Mouse (Mus musculus) lung, postnatal 14 days (tissue): Measurements from ENCODE around the gene Ttll1.
A peak's percentile ranks its signal among the peaks of the same experiment; 100 is the strongest.
"Not testable (repeated sequence)": the region's sequence is repeated elsewhere in the genome, so short reads cannot be mapped to it uniquely, and the experiment has no call there.

ENCODE experiments used
- DNase-seq: peaks from one replicate; pipeline ENCODE4 v3.0.0; 2021

Gene Ttll1

DNA sequence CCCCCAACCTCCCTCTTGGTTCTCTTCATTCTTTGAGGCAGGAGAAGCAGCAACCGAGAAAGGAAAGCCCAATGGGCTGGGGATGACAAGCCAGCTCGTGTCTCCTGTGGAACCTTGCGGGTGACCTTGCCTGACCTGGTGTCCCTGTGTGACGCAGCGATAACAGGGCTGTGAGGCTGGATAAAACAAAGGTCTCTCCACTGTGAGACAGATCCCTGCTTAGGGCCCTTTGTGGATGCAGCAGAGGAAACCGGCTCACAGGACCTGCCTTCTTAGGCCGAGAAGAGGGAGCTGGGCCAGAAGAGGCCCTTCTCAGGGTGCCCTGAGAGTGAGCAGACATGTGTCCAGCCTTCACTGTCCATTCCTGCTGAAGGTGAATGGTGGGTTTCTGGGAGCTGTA, 12.5 kb upstream of the Ttll1 start:
- no peak for DNase-seq

DNA sequence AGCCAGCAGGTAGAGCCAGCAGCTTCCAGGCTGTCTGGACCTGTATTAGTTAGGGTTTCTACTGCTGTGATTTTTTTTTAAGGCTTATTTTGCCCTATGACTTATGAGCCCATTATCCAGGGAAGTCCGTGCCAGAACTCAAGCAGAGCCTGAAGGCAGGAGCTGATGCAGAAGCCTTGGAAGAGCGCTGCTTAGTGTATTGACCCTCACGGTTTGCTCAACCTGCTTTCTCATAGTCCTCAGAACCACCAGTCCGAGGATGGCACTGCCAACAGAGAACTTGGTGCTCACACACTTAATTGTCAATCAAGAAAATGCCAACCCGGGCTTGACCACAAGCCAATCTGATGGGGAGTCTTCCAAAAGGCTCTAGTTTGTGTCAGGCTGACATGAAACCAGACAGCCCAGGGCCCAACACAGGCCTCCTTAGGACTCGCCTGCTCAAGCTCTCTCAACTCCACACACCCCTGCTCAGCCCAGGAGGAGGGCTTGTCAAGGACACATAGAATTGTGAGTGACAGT, 10.2 kb upstream of the Ttll1 start:
- no peak for DNase-seq

DNA sequence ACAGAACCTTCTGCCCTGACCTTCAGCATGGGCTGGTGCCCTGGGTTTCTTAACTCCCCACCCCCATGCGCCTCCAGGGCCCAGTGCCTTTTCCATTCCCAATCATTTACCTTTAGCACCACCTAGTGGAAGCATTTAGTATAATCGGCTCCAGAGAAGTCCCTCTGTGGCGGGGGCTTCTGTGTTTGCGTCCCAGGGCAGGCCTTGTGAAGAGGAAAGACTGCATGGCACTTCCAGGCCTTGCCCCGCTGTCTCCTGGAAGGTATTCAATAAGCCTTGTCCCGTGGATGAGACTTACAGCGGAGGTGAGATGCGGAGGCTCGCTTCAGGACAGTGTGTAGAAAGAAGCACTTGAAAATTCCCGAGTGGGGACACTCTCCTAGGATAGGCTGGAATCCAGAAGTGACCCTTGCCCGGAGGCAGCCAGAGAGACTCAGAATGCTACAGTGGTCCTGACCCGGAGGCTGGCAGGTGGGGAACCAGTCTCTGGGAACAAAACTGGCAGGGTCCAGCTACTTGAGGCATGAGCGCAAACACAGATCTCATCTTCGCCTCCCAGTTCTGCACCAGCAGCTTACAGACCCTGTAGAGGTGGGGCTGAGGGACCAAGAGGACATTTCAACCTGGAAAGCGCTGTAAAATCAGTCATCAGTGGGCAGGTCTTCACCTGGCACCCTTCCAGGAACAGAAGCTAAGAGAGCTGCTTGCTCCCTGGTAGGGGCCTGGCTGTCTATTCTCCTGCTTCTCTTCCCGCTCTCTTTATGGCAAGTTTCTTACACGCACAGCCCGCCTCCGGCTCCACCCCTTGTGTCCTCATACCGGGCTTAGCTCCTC, 7.7 kb upstream of the Ttll1 start:
- DNase-seq = peak; percentile 70

DNA sequence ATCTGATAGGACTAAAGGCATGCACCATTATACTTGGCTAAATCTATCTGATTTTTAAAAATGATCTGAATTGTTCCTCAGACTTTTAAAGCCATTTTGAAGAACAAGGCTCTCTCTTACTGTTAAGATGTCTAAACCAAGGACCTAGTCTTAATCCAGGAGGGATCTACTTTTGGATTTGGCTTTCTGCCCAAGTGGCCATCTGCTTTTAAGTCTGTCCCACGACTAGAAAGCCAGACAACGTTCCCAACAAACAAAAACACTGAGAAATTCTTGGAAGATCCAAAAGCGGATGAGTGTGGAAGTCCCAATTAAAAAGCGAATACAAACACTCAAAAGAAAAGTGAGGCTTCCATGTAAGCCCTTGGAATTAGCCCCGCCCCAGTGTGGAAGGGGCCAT, 4.3 kb upstream of the Ttll1 start:
- no peak for DNase-seq

DNA sequence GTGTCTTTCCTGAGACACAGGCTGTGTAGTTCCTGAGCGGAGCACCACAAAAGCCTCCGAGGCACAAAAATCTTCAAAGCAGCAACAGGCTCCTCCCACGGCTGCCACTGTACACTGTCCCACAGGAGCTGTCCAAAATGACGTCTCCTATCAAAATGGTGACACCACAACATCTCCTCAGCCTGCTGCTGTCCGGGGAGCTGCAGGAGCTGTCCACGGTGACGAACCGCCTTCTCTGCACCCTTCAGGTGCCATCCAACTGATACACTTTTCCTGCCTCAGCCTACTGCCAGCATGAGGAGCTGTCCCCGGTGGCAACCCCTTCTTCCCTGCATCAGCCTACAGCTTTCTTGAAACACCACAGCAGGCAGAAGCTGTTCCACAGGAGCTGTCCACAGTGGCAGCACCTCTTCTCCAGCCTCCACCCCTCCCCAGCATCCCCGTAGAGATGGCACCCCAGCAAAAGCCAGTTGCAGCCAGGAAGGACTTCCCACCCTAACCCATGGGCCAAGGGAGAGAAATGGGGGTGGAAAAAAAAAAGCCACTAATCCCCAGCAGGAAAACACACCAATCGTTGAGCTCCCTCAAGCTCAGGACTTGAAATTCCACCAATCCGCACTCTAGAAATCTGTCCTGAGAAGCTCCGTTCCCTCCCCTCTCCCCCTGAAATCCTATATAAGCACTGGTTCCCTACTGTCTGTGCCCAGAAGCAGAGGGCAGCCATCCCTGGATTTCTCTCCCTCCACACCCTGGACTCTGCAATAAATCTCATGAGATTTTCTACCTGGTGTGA, 2.0 kb upstream of the Ttll1 start:
- no peak for DNase-seq

DNA sequence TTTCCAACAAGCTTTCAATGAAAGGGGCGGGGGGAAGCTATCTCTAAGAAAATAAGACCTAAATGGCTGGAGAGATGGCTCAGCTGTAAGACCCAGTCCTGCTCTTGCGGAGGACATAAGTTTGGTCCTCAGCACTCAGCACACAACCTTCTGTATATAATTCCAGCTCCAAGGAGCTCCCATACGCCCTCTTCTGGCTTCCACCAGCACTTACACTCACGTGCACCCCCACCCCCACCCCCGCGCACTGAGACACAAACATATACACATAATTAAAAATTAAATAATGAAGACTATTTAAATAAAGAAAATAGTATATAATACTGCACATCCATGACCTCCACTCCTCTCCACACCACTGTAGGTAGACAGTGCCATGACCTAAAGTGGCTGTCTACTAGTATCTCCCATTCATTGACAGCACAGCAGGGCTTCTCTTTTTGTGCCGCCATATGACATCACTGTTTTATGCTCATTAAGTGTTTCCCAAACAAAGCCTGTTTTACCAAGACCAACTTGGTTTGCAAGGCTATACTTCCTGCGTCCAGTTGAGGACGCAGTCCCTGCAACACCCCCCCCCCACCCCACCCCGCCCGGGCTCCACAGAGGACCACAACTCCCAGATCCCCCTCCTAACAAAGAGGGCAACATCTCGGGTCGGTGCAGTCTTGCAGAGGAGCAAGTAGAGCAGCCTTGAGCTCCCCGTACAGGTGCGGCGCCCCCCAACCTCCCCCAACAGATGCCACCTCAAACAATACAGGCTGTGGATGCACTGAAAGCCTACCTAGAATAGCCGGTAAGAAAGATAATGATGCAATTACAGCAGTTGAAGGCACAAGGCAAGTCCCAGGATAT, 516 bp downstream of the Ttll1 start:
- no peak for DNase-seq

DNA sequence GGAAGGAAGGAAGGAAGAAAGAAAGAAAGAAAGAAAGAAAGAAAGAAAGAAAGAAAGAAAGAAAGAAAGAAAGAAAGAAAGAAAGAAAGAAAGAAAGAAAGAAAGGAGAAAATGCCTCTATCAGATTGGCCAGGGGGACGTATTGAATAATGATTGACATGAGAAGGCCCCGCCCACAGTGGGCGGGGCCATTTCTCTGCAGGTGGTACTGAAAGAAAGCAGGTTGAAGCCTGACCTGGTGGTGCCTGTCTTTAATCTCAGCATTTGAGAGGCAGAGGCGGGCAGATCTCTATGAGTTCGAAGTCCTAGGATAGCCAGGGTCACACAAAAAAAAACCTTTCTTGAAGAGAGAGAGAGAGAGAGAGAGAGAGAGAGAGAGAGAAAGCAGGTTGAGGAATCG, 9.2 kb downstream of the Ttll1 start:
- not testable (repeated sequence) for DNase-seq

DNA sequence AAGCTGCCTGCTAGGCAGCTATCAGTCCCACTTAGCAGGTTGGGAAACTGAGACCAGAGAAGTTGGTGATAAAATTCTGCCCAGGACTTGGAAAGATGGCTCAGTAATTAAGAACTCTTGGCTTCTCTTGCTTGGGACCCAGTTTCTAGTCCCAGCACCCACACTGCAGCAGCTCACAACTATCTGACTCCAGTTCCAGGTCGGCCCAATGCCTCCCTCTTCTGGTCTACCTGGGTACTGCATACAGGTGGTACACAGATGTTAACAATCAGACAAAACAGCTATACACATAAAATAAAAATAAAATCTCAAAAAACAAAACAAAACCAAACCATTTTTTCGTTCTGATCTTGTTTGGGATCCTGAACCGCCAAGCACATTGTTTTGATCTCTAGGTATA, 10.3 kb downstream of the Ttll1 start:
- peak; percentile 62 for DNase-seq

DNA sequence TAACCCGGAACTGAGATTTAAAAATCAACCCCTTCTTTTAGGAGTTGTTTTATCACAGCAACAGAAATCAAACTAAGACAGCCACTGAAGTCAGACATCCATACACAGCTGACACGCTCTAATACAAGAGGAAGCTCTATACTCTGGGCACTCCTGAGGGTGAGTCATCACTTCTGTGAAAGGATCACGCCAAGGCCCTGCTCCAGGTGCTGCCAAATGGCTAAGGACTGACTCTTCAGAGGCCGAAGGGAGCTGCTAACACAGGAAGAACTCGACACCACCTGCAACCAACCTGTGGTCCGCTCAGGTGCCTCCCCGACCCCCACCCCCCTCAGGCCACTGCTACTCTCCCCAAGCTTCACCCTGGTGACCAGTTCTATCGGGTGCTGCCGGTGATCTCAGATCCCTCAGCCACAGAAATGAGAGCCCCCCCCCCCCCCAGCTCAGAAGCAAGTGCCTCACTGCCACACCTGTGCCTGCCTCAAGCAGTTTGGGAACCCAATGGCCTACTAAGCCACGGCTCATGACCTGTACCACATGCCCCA, 11.4 kb downstream of the Ttll1 start:
- DNase-seq = no peak

DNA sequence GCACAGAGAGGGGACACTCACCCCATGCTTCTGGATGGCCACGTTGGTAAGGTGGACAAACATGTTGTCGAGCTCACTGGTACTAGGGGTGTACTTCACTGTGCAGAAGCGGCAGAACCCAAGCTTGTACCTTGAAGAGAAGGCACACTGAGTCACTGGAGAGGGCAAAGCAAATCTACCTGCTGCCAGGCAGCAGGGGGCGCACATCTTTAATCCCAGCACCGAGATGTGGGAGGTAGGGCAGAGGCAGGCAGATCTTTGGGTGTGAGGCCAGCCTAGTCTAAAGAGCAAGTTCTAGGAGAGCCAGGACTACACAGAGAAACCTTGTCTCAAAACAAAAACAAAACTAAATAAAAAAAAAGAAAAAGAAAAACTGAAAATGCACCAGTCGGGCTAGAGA, 13.4 kb downstream of the Ttll1 start:
- no peak for DNase-seq

DNA sequence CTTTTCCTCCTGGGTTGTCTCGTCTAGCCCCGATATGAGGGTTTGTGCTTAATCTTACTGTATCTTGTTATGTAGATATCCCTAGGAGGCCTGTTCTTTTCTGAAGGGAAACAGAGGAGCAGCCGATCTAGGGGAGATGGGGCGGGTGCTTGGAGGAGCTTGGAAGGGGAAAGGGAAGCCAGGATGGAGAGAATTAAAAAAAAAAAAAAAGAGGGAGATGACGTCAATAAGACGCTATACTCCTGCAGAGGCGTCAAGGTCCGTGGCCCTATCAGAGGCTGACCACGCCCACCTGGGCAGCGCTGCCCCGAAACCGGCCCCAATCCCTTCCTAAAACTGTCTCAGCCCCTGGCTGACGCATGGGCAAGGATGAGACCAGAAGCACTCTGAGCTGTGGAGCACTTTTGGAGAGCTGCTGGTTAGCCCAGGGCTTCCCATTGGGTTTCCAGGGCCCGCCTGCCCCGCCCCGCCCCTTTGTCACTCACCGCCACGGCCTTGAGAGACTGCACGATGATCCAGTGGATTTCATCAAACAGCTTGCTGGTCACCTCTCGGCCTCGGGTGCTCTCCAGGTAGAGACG, 14.8 kb downstream of the Ttll1 start:
- DNase-seq = no peak

DNA sequence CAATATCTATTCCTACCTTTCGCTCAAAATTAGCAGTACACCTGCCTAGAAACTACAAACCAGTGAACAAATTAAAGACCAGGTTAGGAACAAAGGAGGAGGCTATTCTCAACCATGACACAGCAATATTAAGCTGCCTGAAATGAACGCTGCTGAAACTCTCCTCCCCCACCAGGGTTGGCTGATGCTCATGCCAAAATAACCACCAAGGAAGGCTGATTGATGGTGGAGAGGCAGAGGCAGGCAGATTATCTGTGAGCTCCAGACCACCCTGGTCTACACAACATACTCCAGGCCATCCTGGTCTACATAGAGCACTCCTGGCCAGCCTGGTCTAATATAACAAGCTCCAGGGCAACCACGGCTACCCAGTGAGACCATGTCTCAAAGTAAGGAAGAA, 15.5 kb downstream of the Ttll1 start:
- no peak for DNase-seq

DNA sequence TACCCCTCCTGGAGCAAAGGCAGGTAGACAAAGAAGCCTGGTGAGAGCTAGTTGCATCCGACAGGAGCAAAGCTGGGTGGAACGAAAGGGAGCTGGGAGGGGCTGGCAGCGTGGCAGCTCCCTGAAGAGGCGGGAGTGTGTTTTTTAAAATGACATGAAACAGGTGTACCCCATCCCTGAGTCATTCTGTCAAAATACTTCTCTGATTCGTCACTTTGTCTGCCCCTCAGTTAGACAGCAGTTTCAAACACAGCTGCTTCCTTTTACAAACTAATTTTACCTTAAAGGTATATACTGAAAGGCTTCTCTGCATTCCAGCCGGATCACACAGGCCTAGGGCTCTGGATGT, 16.1 kb downstream of the Ttll1 start:
- DNase-seq = no peak

DNA sequence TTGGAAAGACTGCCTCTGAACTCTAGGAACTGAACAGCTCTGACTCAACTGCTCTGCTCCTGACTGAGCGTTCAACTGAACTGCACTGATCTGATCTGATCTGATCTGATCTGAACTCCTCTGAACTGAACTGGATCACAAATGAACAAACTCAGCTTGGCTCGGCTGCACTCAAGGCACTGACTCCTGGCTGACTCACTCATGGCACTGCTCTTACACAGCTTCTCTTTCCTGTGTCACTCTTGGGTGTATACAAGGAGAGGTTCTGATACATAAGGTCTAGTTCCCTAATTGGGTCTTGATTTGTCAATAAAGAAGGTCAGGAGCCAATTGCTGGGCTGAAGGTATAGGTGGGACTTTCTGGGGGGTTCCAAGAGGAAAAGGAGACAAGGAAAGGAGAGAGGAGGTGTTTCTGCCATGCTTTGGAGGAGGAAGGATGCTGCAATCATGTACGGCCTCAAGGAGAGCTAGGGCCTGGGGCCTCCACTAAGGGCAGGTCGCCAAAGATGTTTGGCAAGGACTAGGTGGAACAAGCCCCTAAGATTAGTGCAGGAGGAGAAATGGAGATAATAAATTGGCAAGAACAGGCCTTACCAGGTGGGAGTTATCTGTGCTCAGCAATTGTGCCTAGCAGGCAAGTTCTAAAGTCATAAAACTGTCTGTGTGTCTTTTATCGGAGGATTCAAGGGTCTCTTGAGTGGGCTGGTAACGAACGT, 16.7 kb downstream of the Ttll1 start:
- DNase-seq = no peak

DNA sequence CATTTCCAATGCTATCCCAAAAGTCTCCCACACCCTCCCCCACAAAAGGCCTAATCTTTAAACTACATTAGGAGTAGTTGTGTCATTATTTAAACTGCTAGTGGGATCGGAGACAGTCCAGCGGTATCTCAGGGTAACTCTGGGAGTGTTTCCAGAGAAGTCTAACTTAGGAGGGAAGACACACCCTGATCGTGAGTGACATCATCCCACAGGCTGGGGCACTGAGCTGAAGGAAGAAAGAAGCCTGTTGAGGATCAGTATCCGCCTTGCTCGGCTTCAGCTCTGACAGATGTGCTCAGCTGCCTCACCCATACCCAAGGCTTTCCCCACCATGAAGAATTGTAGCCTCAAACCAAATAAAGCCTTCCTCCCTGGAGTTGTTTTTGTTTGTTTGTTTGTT, 18.8 kb downstream of the Ttll1 start:
- no peak for DNase-seq

DNA sequence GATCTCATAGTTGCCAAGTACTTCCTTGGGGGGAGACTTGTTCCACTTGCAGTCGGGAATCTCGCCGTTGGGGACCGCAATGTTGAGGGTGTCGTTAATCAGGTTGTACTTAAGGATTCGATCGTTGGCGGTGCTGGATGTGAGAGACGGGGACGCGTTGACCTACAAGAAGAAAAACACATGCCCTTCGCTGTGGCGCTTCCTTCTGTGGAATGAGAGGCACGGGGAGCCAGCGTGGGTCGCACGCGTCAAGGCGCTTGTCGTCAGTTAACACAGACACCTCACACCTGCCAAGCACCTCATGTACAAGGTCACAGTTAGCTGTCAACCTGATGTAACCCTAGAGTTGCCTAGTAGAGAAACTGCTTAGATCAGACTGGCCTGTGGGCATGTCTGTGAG, 21.2 kb downstream of the Ttll1 start:
- no peak for DNase-seq

DNA sequence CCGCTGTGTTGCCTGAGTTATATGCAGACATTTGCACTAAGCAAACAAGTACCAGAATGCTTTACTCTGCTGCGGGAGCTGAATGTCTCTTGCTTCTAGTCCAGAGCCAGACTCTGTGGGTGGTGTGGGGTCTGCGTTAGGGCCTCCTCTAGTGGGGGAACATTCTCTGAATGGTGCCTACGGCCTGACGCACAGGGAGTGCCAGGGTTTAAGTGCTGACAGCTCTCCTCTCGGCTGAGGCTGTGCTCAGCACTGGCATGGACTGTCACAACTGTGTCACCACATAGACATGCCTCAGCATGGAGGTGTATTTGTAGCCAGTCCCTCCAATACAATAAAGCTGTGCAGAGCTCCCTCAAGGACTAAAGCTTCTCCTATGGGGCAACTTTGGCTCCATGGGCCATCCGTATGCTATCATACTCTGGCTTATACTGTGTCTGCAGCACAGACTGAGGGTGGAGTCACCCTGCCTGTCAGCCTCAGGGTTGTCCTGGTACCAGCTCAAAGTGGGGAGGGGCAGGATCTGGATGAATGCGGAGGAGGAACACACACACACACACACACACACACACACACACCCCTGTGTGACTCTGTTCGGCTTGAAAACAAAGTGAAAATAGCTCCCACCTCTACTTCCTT, 23.1 kb downstream of the Ttll1 start:
- no peak for DNase-seq

DNA sequence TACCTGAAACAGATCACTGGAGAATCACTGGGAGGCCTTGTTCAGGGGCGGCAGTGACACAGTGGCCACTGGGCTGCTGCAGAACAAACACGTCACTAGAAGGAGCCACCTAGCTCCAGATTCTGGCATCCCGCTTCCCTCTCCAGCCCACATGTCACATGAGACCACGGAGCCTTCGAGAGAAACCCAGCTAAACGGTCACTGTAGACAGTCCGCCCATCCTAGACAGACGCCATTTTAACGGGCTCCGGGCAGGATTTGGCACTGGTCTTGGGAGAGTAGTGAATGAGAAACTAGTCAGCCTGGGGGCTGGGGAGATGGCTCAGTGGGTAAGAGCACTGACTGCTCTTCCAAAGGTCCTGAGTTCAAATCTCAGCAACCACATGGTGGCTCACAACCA, 26.4 kb downstream of the Ttll1 start:
- no peak for DNase-seq

DNA sequence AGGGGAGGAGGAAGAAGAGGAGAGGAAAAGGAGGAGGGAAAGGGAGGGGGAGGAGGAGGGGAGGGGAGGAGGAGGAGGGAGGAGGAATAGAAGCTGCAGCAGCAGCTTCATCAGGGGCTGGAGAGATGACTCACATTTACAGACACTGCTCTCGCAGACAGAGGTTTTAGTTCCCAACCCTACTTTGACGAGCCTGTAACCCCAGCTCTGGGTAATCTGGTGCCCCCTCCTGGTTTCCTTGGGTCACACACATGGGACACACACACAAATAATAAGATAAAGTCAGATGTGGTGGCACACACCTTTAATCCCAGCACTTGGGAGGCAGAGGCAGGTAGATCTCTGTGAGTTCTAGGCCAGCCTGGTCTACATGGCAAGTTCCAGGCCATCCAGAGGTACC, 27.2 kb downstream of the Ttll1 start:
- peak; percentile 43 for DNase-seq

DNA sequence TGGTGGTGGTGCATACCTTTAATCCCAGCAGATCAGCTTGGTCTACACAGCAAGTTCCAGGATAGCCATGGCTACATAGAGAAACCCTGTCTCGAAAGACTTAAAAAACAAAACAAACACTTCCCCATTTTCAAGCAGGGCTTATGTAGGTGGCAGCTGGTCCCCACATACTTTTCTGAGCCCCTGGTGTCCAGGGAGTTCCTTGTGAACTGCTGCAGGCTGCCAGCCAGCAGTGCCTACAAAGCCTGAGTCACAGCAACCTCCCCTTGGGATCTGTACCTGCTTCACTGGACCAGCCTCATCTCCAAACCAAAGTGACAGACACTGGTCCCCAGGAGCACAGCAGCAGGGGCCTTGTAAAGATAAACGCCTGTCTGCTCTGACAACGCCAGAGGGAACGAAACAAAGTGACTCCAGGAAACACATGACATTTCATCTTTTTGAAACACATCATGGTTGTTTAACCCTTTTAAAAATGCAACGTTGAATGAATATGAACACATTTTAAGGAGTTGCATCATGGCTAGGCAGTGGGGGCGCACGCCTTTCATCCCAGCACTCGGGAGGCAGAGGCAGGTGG, 28.0 kb downstream of the Ttll1 start:
- DNase-seq = no peak

DNA sequence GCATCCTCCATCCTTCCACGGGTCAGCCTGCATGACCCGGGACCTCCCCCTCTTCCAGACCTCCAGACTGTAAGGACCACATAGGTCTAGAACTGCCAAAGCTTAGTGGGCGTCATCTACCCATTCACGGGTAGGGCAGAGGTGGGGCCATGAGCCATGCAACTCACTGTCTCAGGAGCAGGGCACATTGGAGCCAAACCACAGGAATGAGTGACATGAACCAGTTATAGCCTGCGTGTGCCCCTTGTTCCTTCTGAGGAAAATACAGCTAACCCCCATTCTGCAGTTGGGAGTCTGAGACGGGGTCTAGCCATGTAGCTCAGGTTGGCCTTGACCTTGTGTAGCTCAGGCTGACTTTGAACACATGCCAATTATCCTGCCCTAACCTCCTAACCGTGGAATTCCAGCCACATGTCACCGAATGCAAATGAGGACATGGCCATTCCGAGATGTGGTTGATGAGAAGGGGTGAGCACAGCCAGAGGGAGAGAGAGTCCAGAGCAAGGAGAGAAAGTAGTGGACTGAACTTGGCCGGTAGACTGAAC, 29.4 kb downstream of the Ttll1 start:
- DNase-seq = no peak
